12 mouse cellular contexts compared by ENCODE assay signal in the genomic region with DNA sequence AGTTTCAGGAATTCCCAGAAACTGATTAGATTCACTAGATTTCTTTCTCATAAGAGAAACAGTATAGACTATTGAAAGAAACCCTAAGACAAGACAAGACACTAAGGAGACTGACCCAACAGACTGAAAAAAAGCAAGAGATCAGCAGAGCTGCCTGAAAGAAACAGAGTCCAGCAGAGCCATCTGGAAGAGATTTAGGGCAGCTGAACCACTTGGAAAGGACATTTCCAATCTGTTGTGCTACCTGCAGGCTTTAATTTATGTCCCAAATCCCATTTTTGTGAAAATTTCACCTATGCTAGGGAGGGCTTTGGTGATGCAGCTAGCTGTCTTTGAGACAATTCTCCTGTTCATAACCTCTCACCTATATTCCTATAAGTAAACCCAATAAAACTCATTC.
"Had no signal": no experiment of that assay in that cellular context is flagged by ENCODE, and none has a peak within 500 bp of the region (broad histone marks: within the 10 kb centered on the region; RNA-seq: fewer than 3 reads in every experiment).

No protein-coding gene starts in this region.

- H3K4me3 ChIP-seq: kidney, embryonic 15.5 days; limb, embryonic 12.5 days; liver, embryonic 13.5 days; lung, embryonic 15.5 days; midbrain, embryonic 13.5 days had no signal

- DNase-seq: kidney, postnatal 14 days; liver; liver, embryonic 13.5 days; liver, postnatal 0 days; right cerebral cortex, postnatal 25 days; thymus, adult 18-20 months; thymus, postnatal 14 days had no signal

- H3K27ac ChIP-seq: kidney, embryonic 15.5 days; limb, embryonic 12.5 days; liver, embryonic 13.5 days; lung, embryonic 15.5 days; midbrain, embryonic 13.5 days; stomach, postnatal 0 days had no signal
